Mouse (Mus musculus) liver, embryonic 14.5 days (tissue): ENCODE measurements around the gene Exoc1.

Experiments used
- CTCF ChIP-seq: IDR thresholded peaks from 2 replicates; pipeline ENCODE4 v1.5.1; 2016; ENCODE audit warnings: antibody characterized with exemption, low read depth, control low read depth
- EP300 ChIP-seq: IDR thresholded peaks from 2 replicates; pipeline ENCODE4 v1.6.1; 2016; ENCODE audit warnings: antibody characterized with exemption, low read depth

DNA sequence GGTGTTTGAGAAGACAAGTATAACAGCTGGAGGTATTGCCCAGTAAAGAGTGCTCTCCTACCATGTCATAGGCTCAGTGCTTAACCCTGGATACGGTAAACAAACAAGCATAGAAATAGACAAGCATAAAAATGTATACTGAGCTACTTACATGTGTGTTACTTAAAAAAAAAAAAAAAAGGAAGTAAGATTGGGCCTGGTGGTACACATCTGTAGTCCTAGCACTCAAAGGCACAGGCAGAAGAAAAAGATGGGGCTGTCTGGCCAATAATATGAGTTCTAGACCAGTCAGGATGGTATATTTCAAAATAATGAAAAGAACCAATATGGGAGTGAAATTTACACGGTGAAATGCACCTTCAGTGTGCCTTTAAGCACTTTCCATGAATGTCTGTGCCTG, 60.9 kb downstream of the Exoc1 start:
- TF ChIP-seq CTCF (no peak), EP300 (no peak)
